Mouse (Mus musculus): ENCODE results near the gene Ms4a14. TPM values are rescaled to one million over a fixed set of nuclear protein-coding genes. Genes with fewer than 3 reads are reported as not detected.
A peak's percentile ranks its signal among the peaks of the same experiment; 100 is the strongest.
"Not testable (repeated sequence)": the region's sequence is repeated elsewhere in the genome, so short reads cannot be mapped to it uniquely, and the experiment has no call there.

Ms4a14 gene
- polyA plus RNA-seq, 1 experiment from 2014 or later = 0.12 TPM

- H3K9ac ChIP-seq (ENCODE audit: low read depth, low read length) = no peak overlapping the region
- no peak overlapping the region for H3K27ac ChIP-seq (ENCODE audit: low read depth, low read length)
- no peaks in the 10 kb centered on the region for H3K9me3 ChIP-seq (ENCODE audit: control insufficient read depth, low read length)
- no peaks in the 10 kb centered on the region for H3K27me3 ChIP-seq (ENCODE audit: control insufficient read depth, insufficient read depth, low read length)
- DNase-seq (ENCODE audit: low spot score) = no peak
- no peak overlapping the region for H3K4me2 ChIP-seq (replicated peaks; ENCODE audit: low read depth, low read length)
- ATAC-seq (ENCODE audit: low FRiP score) = no peak
- no peaks in the 10 kb centered on the region for H3K36me3 ChIP-seq (ENCODE audit: control insufficient read depth, insufficient read depth, low read length)
- no peak overlapping the region for H3K4me3 ChIP-seq (ENCODE audit: low read depth, low read length)
- 89% methylated on average over 1 of the region's 1 CpGs for WGBS
- H3K4me1 ChIP-seq (replicated peaks; ENCODE audit: control insufficient read depth, insufficient read depth, low read length) = no peaks in the 10 kb centered on the region
These were observed 6.9 kb upstream of the Ms4a14 start for GRCm38 (mm10) chr19:11321123-11321522.

GRCm38 (mm10) chr19:11316786-11317185, 2.5 kb upstream of the Ms4a14 start:
- no peak for ATAC-seq (ENCODE audit: low FRiP score)

GRCm38 (mm10) chr19:11308888-11309287, 5.4 kb downstream of the Ms4a14 start:
- Histone ChIP-seq H3K36me3 (ENCODE audit: control insufficient read depth, insufficient read depth, low read length) (no peaks in the 10 kb centered on the region), H3K27me3 (ENCODE audit: control insufficient read depth, insufficient read depth, low read length) (no peaks in the 10 kb centered on the region), H3K27ac (ENCODE audit: low read depth, low read length) (no peak overlapping the region), H3K4me3 (ENCODE audit: low read depth, low read length) (no peak overlapping the region), H3K9me3 (ENCODE audit: control insufficient read depth, low read length) (no peaks in the 10 kb centered on the region), H3K4me1 (replicated peaks; ENCODE audit: control insufficient read depth, insufficient read depth, low read length) (no peaks in the 10 kb centered on the region), H3K9ac (ENCODE audit: low read depth, low read length) (no peak overlapping the region), H3K4me2 (replicated peaks; ENCODE audit: low read depth, low read length) (no peak overlapping the region)
- ATAC-seq (ENCODE audit: low FRiP score) (no peak), DNase-seq (ENCODE audit: low spot score) (no peak)

More at GRCm38 (mm10) chr19:11316786-11317185, 2.5 kb upstream of the Ms4a14 start:
- no peak overlapping the region for H3K27ac ChIP-seq (ENCODE audit: low read depth, low read length)
- WGBS = 86% methylated on average over 4 of the region's 4 CpGs
- no peaks in the 10 kb centered on the region for H3K9me3 ChIP-seq (ENCODE audit: control insufficient read depth, low read length)
- H3K4me2 ChIP-seq (replicated peaks; ENCODE audit: low read depth, low read length) = no peak overlapping the region
- DNase-seq (ENCODE audit: low spot score) = no peak
- no peak overlapping the region for H3K9ac ChIP-seq (ENCODE audit: low read depth, low read length)
- no peaks in the 10 kb centered on the region for H3K4me1 ChIP-seq (replicated peaks; ENCODE audit: control insufficient read depth, insufficient read depth, low read length)
- no peaks in the 10 kb centered on the region for H3K36me3 ChIP-seq (ENCODE audit: control insufficient read depth, insufficient read depth, low read length)
- H3K27me3 ChIP-seq (ENCODE audit: control insufficient read depth, insufficient read depth, low read length) = no peaks in the 10 kb centered on the region
- H3K4me3 ChIP-seq (ENCODE audit: low read depth, low read length) = no peak overlapping the region

GRCm38 (mm10) chr19:11299529-11299928, 14.7 kb downstream of the Ms4a14 start:
- DNase-seq (ENCODE audit: low spot score); H3K36me3 ChIP-seq (ENCODE audit: control insufficient read depth, insufficient read depth, low read length); H3K9ac ChIP-seq (ENCODE audit: low read depth, low read length); H3K4me1 ChIP-seq (replicated peaks; ENCODE audit: control insufficient read depth, insufficient read depth, low read length); H3K4me3 ChIP-seq (ENCODE audit: low read depth, low read length); ATAC-seq (ENCODE audit: low FRiP score); H3K4me2 ChIP-seq (replicated peaks; ENCODE audit: low read depth, low read length); H3K27ac ChIP-seq (ENCODE audit: low read depth, low read length); H3K9me3 ChIP-seq (ENCODE audit: control insufficient read depth, low read length); H3K27me3 ChIP-seq (ENCODE audit: control insufficient read depth, insufficient read depth, low read length): not testable (repeated sequence)
- 45% methylated on average over 4 of the region's 4 CpGs for WGBS

GRCm38 (mm10) chr19:11298939-11299338, 15.3 kb downstream of the Ms4a14 start:
- no peak overlapping the region for H3K27ac ChIP-seq (ENCODE audit: low read depth, low read length)
- WGBS = 52% methylated on average over 2 of the region's 2 CpGs
- no peak overlapping the region for H3K9ac ChIP-seq (ENCODE audit: low read depth, low read length)
- H3K36me3 ChIP-seq (ENCODE audit: control insufficient read depth, insufficient read depth, low read length) = no peaks in the 10 kb centered on the region
- H3K4me1 ChIP-seq (replicated peaks; ENCODE audit: control insufficient read depth, insufficient read depth, low read length) = no peaks in the 10 kb centered on the region
- ATAC-seq (ENCODE audit: low FRiP score) (no peak), DNase-seq (ENCODE audit: low spot score) (no peak)
- no peaks in the 10 kb centered on the region for H3K27me3 ChIP-seq (ENCODE audit: control insufficient read depth, insufficient read depth, low read length)
- no peak overlapping the region for H3K4me3 ChIP-seq (ENCODE audit: low read depth, low read length)
- no peak overlapping the region for H3K4me2 ChIP-seq (replicated peaks; ENCODE audit: low read depth, low read length)
- H3K9me3 ChIP-seq (ENCODE audit: control insufficient read depth, low read length) = no peaks in the 10 kb centered on the region

GRCm38 (mm10) chr19:11293616-11294015, 20.6 kb downstream of the Ms4a14 start:
- not testable (repeated sequence) for H3K36me3 ChIP-seq (ENCODE audit: control insufficient read depth, insufficient read depth, low read length); H3K4me1 ChIP-seq (replicated peaks; ENCODE audit: control insufficient read depth, insufficient read depth, low read length); H3K4me2 ChIP-seq (replicated peaks; ENCODE audit: low read depth, low read length); H3K9me3 ChIP-seq (ENCODE audit: control insufficient read depth, low read length); H3K27ac ChIP-seq (ENCODE audit: low read depth, low read length); H3K4me3 ChIP-seq (ENCODE audit: low read depth, low read length); H3K9ac ChIP-seq (ENCODE audit: low read depth, low read length); H3K27me3 ChIP-seq (ENCODE audit: control insufficient read depth, insufficient read depth, low read length); ATAC-seq (ENCODE audit: low FRiP score)
- WGBS = 12% methylated on average over 3 of the region's 3 CpGs
- peak; percentile 9 for DNase-seq (ENCODE audit: low spot score)

GRCm38 (mm10) chr19:11292990-11293389, 21.3 kb downstream of the Ms4a14 start:
- H3K4me1 ChIP-seq (replicated peaks; ENCODE audit: control insufficient read depth, insufficient read depth, low read length) = no peaks in the 10 kb centered on the region
- peak; percentile 41 for DNase-seq (ENCODE audit: low spot score)
- no peak overlapping the region for H3K4me3 ChIP-seq (ENCODE audit: low read depth, low read length)
- no peak overlapping the region for H3K27ac ChIP-seq (ENCODE audit: low read depth, low read length)
- peak overlapping the region; percentile 37 for H3K4me2 ChIP-seq (replicated peaks; ENCODE audit: low read depth, low read length)
- ATAC-seq (ENCODE audit: low FRiP score) = no peak
- no peaks in the 10 kb centered on the region for H3K36me3 ChIP-seq (ENCODE audit: control insufficient read depth, insufficient read depth, low read length)
- H3K9ac ChIP-seq (ENCODE audit: low read depth, low read length) = 0 out of 2 replicates have a peak overlapping the region, but pooled peaks have one; percentile 19
- H3K27me3 ChIP-seq (ENCODE audit: control insufficient read depth, insufficient read depth, low read length) = no peaks in the 10 kb centered on the region
- WGBS = 19% methylated on average over 12 of the region's 12 CpGs
- H3K9me3 ChIP-seq (ENCODE audit: control insufficient read depth, low read length) = no peaks in the 10 kb centered on the region

GRCm38 (mm10) chr19:11283773-11284172, 30.5 kb downstream of the Ms4a14 start, which contains the start of gene Ms4a5:
TSS of gene Ms4a5 (minus strand) at chr19:11283873.
- Histone ChIP-seq H3K4me2 (replicated peaks; ENCODE audit: low read depth, low read length) (no peak within 1 kb of the TSS), H3K4me3 (ENCODE audit: low read depth, low read length) (no peak within 1 kb of the TSS), H3K9ac (ENCODE audit: low read depth, low read length) (no peak within 1 kb of the TSS), H3K27ac (ENCODE audit: low read depth, low read length) (no peak within 1 kb of the TSS), H3K36me3 (ENCODE audit: control insufficient read depth, insufficient read depth, low read length) (no peaks in the 10 kb centered on the region), H3K9me3 (ENCODE audit: control insufficient read depth, low read length) (no peaks in the 10 kb centered on the region), H3K27me3 (ENCODE audit: control insufficient read depth, insufficient read depth, low read length) (no peaks in the 10 kb centered on the region), H3K4me1 (replicated peaks; ENCODE audit: control insufficient read depth, insufficient read depth, low read length) (no peaks in the 10 kb centered on the region)
- no peak for ATAC-seq (ENCODE audit: low FRiP score)
- 91% methylated on average over 2 of the region's 2 CpGs for WGBS
- no peak for DNase-seq (ENCODE audit: low spot score)

- Histone ChIP-seq H3K9me3 (ENCODE audit: control insufficient read depth, low read length) (no peaks in the 10 kb centered on the region), H3K27ac (ENCODE audit: low read depth, low read length) (no peak overlapping the region), H3K9ac (ENCODE audit: low read depth, low read length) (no peak overlapping the region), H3K27me3 (ENCODE audit: control insufficient read depth, insufficient read depth, low read length) (no peaks in the 10 kb centered on the region), H3K4me2 (replicated peaks; ENCODE audit: low read depth, low read length) (no peak overlapping the region), H3K36me3 (ENCODE audit: control insufficient read depth, insufficient read depth, low read length) (no peaks in the 10 kb centered on the region), H3K4me1 (replicated peaks; ENCODE audit: control insufficient read depth, insufficient read depth, low read length) (no peaks in the 10 kb centered on the region), H3K4me3 (ENCODE audit: low read depth, low read length) (no peak overlapping the region)
- WGBS = 82% methylated on average over 3 of the region's 3 CpGs
- DNase-seq (ENCODE audit: low spot score) = no peak
- ATAC-seq (ENCODE audit: low FRiP score) = no peak
These were observed 34.0 kb downstream of the Ms4a14 start for GRCm38 (mm10) chr19:11280223-11280622.
